ENCODE assay signal across 8 mouse cellular contexts in genomic region chr2:155591676-155592075, GRCm38 (mm10). TPM values are rescaled to one million over a fixed set of nuclear protein-coding genes. Genes with fewer than 3 reads are reported as not detected.
DNase-seq lines count a peak whose midpoint lies in the region; ATAC-seq and TF ChIP-seq lines count a peak whose summit lies in the region.

No protein-coding gene starts in this region.

- DNase-seq in lung, adult 2 months: peak; percentile 29
- no peak for DNase-seq in lung, postnatal 14 days
- no peak for DNase-seq in embryonic facial prominence, embryonic 11.5 days (ENCODE audit: low spot score)
- peak; percentile 56 for DNase-seq in kidney, adult 18-20 months
- peak; percentile 10 for DNase-seq in lung, postnatal 10 days
- no peak for DNase-seq in ovary, adult 18-20 months (ENCODE audit: low spot score)
- no peak for DNase-seq in urinary bladder, postnatal 14 days (ENCODE audit: low spot score)
- DNase-seq in layer of hippocampus, postnatal 25 days (ENCODE audit: extremely low spot score in 1 of 2, low spot score in 1 of 2): no peak

- H3K9me3 ChIP-seq in embryonic facial prominence, embryonic 11.5 days (replicated peaks; ENCODE audit: control insufficient read depth, low read length): no peaks in the 10 kb centered on the region

- H3K4me3 ChIP-seq in lung, adult 2 months (replicated peaks; ENCODE audit: extremely low read depth, low read depth, low read length): peak overlapping the region; percentile 47
- H3K4me3 ChIP-seq in embryonic facial prominence, embryonic 11.5 days (ENCODE audit: low read depth, low read length): peak overlapping the region; percentile 55

- no peaks in the 10 kb centered on the region for H3K36me3 ChIP-seq in embryonic facial prominence, embryonic 11.5 days (replicated peaks; ENCODE audit: control insufficient read depth, insufficient read depth, low read depth, low read length)

- H3K4me2 ChIP-seq in embryonic facial prominence, embryonic 11.5 days (ENCODE audit: low read depth, low read length): peak overlapping the region; percentile 65

- H3K27me3 ChIP-seq in embryonic facial prominence, embryonic 11.5 days (ENCODE audit: control insufficient read depth, insufficient read depth, low read length): no peaks in the 10 kb centered on the region

- TF ChIP-seq POLR2A in lung, adult 2 months (IDR thresholded peaks at IDR 0.05; ENCODE audit: borderline replicate concordance, extremely low read depth, low read depth, low read length): no peak

- H3K4me1 ChIP-seq in lung, adult 2 months (ENCODE audit: control insufficient read depth, insufficient read depth, low read length): peaks cover 6% of the 10 kb centered on the region
- H3K4me1 ChIP-seq in embryonic facial prominence, embryonic 11.5 days (ENCODE audit: control insufficient read depth, insufficient read depth, low read length): no peaks in the 10 kb centered on the region

- ATAC-seq in embryonic facial prominence, embryonic 11.5 days (replicated peaks; ENCODE audit: insufficient number of reproducible peaks, low FRiP score, low TSS enrichment, low read depth): no peak

- TF ChIP-seq CTCF in lung, adult 2 months (IDR thresholded peaks at IDR 0.05; ENCODE audit: insufficient read depth, low read length): no peak

- no peak overlapping the region for H3K27ac ChIP-seq in embryonic facial prominence, embryonic 11.5 days (replicated peaks; ENCODE audit: low read depth, low read length)

- WGBS in lung, adult 2 months: 6% methylated on average over 6 of the region's 6 CpGs
- 9% methylated on average over 6 of the region's 6 CpGs for WGBS in embryonic facial prominence, embryonic 11.5 days

- peak overlapping the region; percentile 81 for H3K9ac ChIP-seq in embryonic facial prominence, embryonic 11.5 days (replicated peaks; ENCODE audit: low read length)

RNA-seq across cellular contexts. Expression of gene Gss, which starts 0.9 kb away (rescaled TPM):
- 32.7 and 35.4 TPM in 2 replicates for polyA plus RNA-seq in lung, adult 2 months (2012; rRNA removed)
- 24.0 and 24.3 TPM in 2 replicates for polyA plus RNA-seq in embryonic facial prominence, embryonic 11.5 days (2014; fragmentation: Nextera tagmentation; extraction: Ambion mirVana)
- total RNA-seq in layer of hippocampus, postnatal 25 days (2021): 10 to 100 TPM; 22.6 to 26.5 TPM

RNA-seq across cellular contexts. Expression of gene Myh7b, which starts 19.3 kb away (rescaled TPM):
- polyA plus RNA-seq in lung, adult 2 months (2012; rRNA removed): 0.07 TPM in 1 of 2 replicates, not detected in the other
- polyA plus RNA-seq in embryonic facial prominence, embryonic 11.5 days (2014; fragmentation: Nextera tagmentation; extraction: Ambion mirVana): 0.34 and 0.45 TPM in 2 replicates
- total RNA-seq in layer of hippocampus, postnatal 25 days (2021): 1 to 10 TPM; 2.7 to 3.7 TPM

Comparison
In these comparisons a context has a peak if more than half of its experiments do, and no peak if none do; other contexts are left out.
1. DNase-seq: peak in lung, adult 2 months (single experiment), kidney, adult 18-20 months (single experiment) and lung, postnatal 10 days (single experiment); none in lung, postnatal 14 days (single experiment), embryonic facial prominence, embryonic 11.5 days (single experiment), ovary, adult 18-20 months (single experiment), urinary bladder, postnatal 14 days (single experiment) and layer of hippocampus, postnatal 25 days (0 of 2).